Mouse (Mus musculus): ENCODE data around the gene Tnik. TPM values are rescaled to one million over a fixed set of nuclear protein-coding genes. Genes with fewer than 3 reads are reported as not detected.

Gene Tnik
- polyA plus RNA-seq, 1 experiment from 2014 or later = 29.8 TPM

DNA sequence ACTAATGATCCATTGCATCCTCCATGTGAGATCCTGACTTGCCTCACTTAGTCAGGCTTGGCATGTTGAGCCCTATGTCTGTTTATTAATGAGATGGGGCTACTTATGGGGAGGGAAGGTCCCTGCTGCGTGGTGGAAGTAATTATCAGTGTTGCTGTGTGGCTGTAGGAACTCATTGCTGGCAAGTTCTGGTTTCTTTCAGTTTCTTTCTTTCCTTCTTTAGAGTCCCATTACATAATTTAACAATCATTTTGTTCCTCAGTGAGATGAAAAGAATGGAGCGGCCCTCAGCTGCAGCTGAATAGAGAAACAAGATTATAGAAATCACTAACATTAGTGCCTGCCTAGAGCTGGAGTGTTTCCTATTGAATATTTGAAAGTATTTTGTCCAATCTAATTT, 263.7 kb downstream of the Tnik start:
- H3K27ac ChIP-seq (ENCODE audit: low read length) = no peak overlapping the region
- no peaks in the 10 kb centered on the region for H3K27me3 ChIP-seq (ENCODE audit: control insufficient read depth, insufficient read depth, low read length)
- H3K4me2 ChIP-seq (replicated peaks; ENCODE audit: low read depth, low read length) = no peak overlapping the region
- peaks cover 5% of the 10 kb centered on the region; the same call in 1 of the 2 replicates for H3K4me1 ChIP-seq (ENCODE audit: control insufficient read depth, insufficient read depth, low read length)
- H3K36me3 ChIP-seq (ENCODE audit: control insufficient read depth, insufficient read depth, low read length) = no peaks in the 10 kb centered on the region
- no peak for ATAC-seq (ENCODE audit: insufficient number of reproducible peaks, insufficient read depth, low FRiP score, low read depth)
- H3K9ac ChIP-seq (replicated peaks; ENCODE audit: low read depth, low read length) = no peak overlapping the region
- H3K9me3 ChIP-seq (ENCODE audit: control insufficient read depth, low read depth, low read length) = no peaks in the 10 kb centered on the region
- H3K4me3 ChIP-seq (ENCODE audit: low read depth, low read length) = no peak overlapping the region
- 56% methylated on average over 2 of the region's 2 CpGs for WGBS

DNA sequence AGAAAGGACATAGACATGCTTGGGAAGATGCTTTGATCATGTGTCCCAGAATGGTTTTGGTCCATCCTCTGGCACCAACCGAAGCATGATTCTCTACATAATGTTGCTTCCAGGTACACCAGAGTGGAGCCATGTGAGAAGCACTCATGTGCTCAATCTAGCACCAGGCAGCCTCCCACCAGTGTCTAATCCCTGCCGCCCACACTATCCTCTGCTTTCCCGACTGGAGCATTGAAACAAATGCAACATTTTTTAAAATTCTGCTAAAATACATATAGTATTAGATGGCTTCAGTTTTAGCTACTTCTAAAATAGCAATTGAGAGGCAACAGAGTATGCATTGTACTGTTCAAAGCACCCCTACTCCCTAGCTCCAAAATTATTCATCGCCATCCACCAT, 264.2 kb downstream of the Tnik start:
- WGBS = 94% methylated on average over 4 of the region's 4 CpGs

DNA sequence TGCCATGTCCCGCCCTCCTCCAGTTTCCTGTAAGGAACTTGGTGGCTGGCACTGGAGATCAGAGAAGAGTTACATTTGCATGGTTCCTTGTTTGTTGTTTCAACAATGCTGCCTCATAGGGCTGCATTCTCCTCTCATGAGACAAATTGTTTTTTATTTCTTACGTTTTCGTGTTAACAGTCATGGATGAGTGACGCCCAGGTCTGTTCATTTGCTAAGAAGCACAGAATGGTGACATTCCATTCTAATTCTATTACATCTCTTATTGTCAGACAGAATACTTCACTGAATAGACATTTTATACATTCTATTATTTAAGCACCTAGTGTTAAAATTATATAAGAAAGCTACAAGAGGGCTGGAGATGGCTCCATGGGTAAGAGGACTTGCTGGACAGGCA, 266.5 kb downstream of the Tnik start:
- no peak overlapping the region for H3K27ac ChIP-seq (ENCODE audit: low read length)
- ATAC-seq (ENCODE audit: insufficient number of reproducible peaks, insufficient read depth, low FRiP score, low read depth) = no peak
- WGBS = 84% methylated on average over 4 of the region's 4 CpGs
- no peaks in the 10 kb centered on the region for H3K27me3 ChIP-seq (ENCODE audit: control insufficient read depth, insufficient read depth, low read length)
- H3K36me3 ChIP-seq (ENCODE audit: control insufficient read depth, insufficient read depth, low read length) = no peaks in the 10 kb centered on the region
- H3K4me1 ChIP-seq (ENCODE audit: control insufficient read depth, insufficient read depth, low read length) = no peaks in the 10 kb centered on the region
- no peak overlapping the region for H3K4me3 ChIP-seq (ENCODE audit: low read depth, low read length)
- no peak overlapping the region for H3K9ac ChIP-seq (replicated peaks; ENCODE audit: low read depth, low read length)
- H3K9me3 ChIP-seq (ENCODE audit: control insufficient read depth, low read depth, low read length) = no peaks in the 10 kb centered on the region
- no peak overlapping the region for H3K4me2 ChIP-seq (replicated peaks; ENCODE audit: low read depth, low read length)

More for the DNA sequence above, 264.2 kb downstream of the Tnik start:
- no peak overlapping the region for H3K4me3 ChIP-seq (ENCODE audit: low read depth, low read length)
- H3K36me3 ChIP-seq (ENCODE audit: control insufficient read depth, insufficient read depth, low read length) = no peaks in the 10 kb centered on the region
- no peak overlapping the region for H3K9ac ChIP-seq (replicated peaks; ENCODE audit: low read depth, low read length)
- no peak overlapping the region for H3K4me2 ChIP-seq (replicated peaks; ENCODE audit: low read depth, low read length)
- no peak overlapping the region for H3K27ac ChIP-seq (ENCODE audit: low read length)
- peaks cover 5% of the 10 kb centered on the region; the same call in 1 of the 2 replicates for H3K4me1 ChIP-seq (ENCODE audit: control insufficient read depth, insufficient read depth, low read length)
- H3K27me3 ChIP-seq (ENCODE audit: control insufficient read depth, insufficient read depth, low read length) = no peaks in the 10 kb centered on the region
- H3K9me3 ChIP-seq (ENCODE audit: control insufficient read depth, low read depth, low read length) = no peaks in the 10 kb centered on the region
- ATAC-seq (ENCODE audit: insufficient number of reproducible peaks, insufficient read depth, low FRiP score, low read depth) = no peak

DNA sequence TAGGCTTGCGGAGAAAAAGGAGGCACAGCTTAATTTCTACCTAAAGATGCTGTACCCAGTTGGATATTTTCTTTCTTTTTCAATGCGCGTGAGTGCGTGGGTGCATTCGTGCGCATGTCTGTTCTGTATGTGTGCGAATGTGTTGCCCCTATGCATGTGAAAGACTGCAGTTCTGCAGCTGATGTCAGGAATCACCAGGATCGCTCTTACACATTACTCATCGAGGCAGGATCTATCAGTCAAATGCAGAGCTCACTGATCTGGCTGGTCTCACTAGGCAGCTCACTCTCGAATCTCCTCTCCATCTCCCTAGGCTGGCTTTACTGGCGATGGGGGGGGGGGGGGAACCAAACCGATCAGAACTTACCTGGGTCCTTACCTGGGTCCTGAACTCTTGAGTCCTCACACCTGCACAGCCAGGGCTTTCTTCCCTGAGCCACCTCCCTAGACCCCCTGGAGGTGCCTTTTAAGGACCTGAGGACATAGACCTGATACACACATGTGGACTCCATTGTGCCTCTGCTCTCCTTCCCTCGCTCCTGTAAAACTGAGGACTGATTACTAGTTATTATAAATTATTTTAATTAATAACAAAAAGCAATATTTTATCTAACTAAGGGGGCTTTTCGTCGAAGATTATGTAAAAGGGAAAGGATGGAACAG, 268.4 kb downstream of the Tnik start:
- H3K27me3 ChIP-seq (ENCODE audit: control insufficient read depth, insufficient read depth, low read length) = no peaks in the 10 kb centered on the region
- H3K4me2 ChIP-seq (replicated peaks; ENCODE audit: low read depth, low read length) = no peak overlapping the region
- no peak for ATAC-seq (ENCODE audit: insufficient number of reproducible peaks, insufficient read depth, low FRiP score, low read depth)
- WGBS = 69% methylated on average over 15 of the region's 15 CpGs
- H3K27ac ChIP-seq (ENCODE audit: low read length) = no peak overlapping the region
- H3K4me3 ChIP-seq (ENCODE audit: low read depth, low read length) = no peak overlapping the region
- H3K9ac ChIP-seq (replicated peaks; ENCODE audit: low read depth, low read length) = no peak overlapping the region
- no peaks in the 10 kb centered on the region for H3K9me3 ChIP-seq (ENCODE audit: control insufficient read depth, low read depth, low read length)
- no peaks in the 10 kb centered on the region for H3K36me3 ChIP-seq (ENCODE audit: control insufficient read depth, insufficient read depth, low read length)
- no peaks in the 10 kb centered on the region for H3K4me1 ChIP-seq (ENCODE audit: control insufficient read depth, insufficient read depth, low read length)

DNA sequence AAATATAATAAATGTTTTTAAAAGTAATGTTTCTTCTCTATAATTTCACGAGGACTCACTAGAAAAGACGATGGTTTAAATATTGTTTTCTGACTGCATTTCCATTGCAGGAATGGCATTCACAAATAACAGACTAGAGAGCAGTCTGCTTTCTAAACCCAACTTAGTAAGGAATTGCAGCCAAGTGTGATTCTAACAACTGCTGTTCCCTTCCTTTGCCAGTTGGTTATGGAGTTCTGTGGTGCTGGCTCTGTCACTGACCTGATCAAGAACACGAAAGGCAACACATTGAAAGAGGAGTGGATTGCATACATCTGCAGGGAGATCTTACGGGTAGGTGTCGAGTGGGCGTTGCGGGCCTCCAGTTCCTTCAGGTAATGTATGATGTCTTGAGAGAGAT, 269.7 kb downstream of the Tnik start:
- Histone ChIP-seq H3K4me2 (replicated peaks; ENCODE audit: low read depth, low read length) (no peak overlapping the region), H3K9me3 (ENCODE audit: control insufficient read depth, low read depth, low read length) (no peaks in the 10 kb centered on the region), H3K36me3 (ENCODE audit: control insufficient read depth, insufficient read depth, low read length) (no peaks in the 10 kb centered on the region), H3K9ac (replicated peaks; ENCODE audit: low read depth, low read length) (no peak overlapping the region), H3K27ac (ENCODE audit: low read length) (no peak overlapping the region), H3K4me3 (ENCODE audit: low read depth, low read length) (no peak overlapping the region), H3K4me1 (ENCODE audit: control insufficient read depth, insufficient read depth, low read length) (no peaks in the 10 kb centered on the region), H3K27me3 (ENCODE audit: control insufficient read depth, insufficient read depth, low read length) (no peaks in the 10 kb centered on the region)
- 91% methylated on average over 7 of the region's 7 CpGs for WGBS
- no peak for ATAC-seq (ENCODE audit: insufficient number of reproducible peaks, insufficient read depth, low FRiP score, low read depth)

DNA sequence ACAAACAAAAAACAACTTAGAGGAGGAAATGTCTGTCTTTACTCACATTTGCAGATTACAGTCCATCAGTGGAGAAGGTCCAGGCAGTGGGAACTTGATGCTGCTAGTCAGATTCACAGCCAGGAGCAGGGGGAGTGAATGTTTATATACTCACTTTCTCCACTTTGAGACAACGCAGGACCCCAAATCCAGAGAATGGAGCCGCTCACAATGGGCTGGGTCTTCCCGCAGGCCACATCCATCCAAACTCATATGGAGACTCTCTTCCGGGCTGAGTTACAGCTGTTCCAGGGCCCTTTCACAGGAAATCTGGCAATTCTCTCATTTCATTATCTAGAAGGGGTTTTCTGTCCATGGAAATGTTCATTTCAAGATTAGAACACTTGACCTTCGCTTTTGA, 277.1 kb downstream of the Tnik start:
- Histone ChIP-seq H3K4me1 (ENCODE audit: control insufficient read depth, insufficient read depth, low read length) (no peaks in the 10 kb centered on the region), H3K36me3 (ENCODE audit: control insufficient read depth, insufficient read depth, low read length) (no peaks in the 10 kb centered on the region), H3K27me3 (ENCODE audit: control insufficient read depth, insufficient read depth, low read length) (no peaks in the 10 kb centered on the region), H3K9me3 (ENCODE audit: control insufficient read depth, low read depth, low read length) (no peaks in the 10 kb centered on the region), H3K9ac (replicated peaks; ENCODE audit: low read depth, low read length) (no peak overlapping the region), H3K4me3 (ENCODE audit: low read depth, low read length) (no peak overlapping the region), H3K27ac (ENCODE audit: low read length) (no peak overlapping the region), H3K4me2 (replicated peaks; ENCODE audit: low read depth, low read length) (no peak overlapping the region)
- 52% methylated on average over 5 of the region's 5 CpGs for WGBS
- no peak for ATAC-seq (ENCODE audit: insufficient number of reproducible peaks, insufficient read depth, low FRiP score, low read depth)

DNA sequence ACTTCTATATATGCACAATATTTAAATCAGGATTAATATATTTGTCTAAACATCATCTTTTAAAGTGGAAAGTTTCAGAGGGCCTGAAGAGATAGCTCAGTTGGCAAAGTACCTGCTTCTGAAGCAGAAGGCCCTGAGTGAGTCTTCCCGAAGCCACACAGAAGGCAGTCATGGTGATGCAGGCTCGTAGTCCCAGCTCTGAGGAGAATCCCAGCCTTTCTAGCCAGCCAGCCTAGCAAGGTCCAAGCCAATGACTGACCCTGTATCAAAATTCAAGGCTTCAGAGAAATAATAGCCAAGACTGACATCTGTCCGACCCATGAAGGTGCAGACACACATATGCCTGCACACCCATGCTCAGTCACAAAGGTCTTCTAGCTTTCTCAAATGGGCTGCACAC, 279.9 kb downstream of the Tnik start:
- 96% methylated on average over 3 of the region's 3 CpGs for WGBS
- Histone ChIP-seq H3K36me3 (ENCODE audit: control insufficient read depth, insufficient read depth, low read length) (no peaks in the 10 kb centered on the region), H3K4me3 (ENCODE audit: low read depth, low read length) (no peak overlapping the region), H3K27ac (ENCODE audit: low read length) (no peak overlapping the region), H3K9me3 (ENCODE audit: control insufficient read depth, low read depth, low read length) (no peaks in the 10 kb centered on the region), H3K4me1 (ENCODE audit: control insufficient read depth, insufficient read depth, low read length) (no peaks in the 10 kb centered on the region), H3K9ac (replicated peaks; ENCODE audit: low read depth, low read length) (no peak overlapping the region), H3K27me3 (ENCODE audit: control insufficient read depth, insufficient read depth, low read length) (no peaks in the 10 kb centered on the region), H3K4me2 (replicated peaks; ENCODE audit: low read depth, low read length) (no peak overlapping the region)
- ATAC-seq (ENCODE audit: insufficient number of reproducible peaks, insufficient read depth, low FRiP score, low read depth) = no peak

DNA sequence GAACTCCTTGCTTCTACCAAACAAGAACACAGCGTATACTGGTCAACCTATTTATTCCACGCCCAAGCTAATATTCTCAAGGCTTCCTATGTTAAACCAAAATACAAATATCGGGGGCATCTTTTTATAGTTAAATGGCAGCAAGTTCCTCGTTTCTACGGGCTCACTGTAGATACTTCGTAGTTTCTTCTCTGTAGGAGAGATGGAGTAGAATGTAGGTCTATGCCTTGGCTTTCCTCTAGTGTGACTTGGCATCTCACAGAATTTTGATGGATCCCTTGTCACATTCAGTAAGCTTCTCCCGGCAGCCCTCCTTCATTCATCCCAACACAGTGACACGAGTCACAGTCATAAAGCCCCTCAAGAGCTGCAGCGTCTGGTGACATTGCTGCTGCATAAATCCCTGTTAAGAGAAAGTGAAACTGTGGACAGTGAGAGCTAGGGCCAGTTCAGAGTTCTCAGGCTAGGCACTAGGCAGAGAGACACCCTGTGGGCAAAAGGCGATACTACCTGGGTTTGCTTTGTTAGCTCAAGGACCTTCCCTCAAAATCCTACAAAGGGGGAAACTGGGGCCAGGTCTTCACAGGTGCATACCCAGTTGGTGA, 280.5 kb downstream of the Tnik start:
- H3K4me1 ChIP-seq (ENCODE audit: control insufficient read depth, insufficient read depth, low read length) = no peaks in the 10 kb centered on the region
- ATAC-seq (ENCODE audit: insufficient number of reproducible peaks, insufficient read depth, low FRiP score, low read depth) = no peak
- no peaks in the 10 kb centered on the region for H3K9me3 ChIP-seq (ENCODE audit: control insufficient read depth, low read depth, low read length)
- H3K4me2 ChIP-seq (replicated peaks; ENCODE audit: low read depth, low read length) = no peak overlapping the region
- H3K27ac ChIP-seq (ENCODE audit: low read length) = no peak overlapping the region
- H3K36me3 ChIP-seq (ENCODE audit: control insufficient read depth, insufficient read depth, low read length) = no peaks in the 10 kb centered on the region
- WGBS = 74% methylated on average over 10 of the region's 10 CpGs
- H3K9ac ChIP-seq (replicated peaks; ENCODE audit: low read depth, low read length) = no peak overlapping the region
- H3K4me3 ChIP-seq (ENCODE audit: low read depth, low read length) = no peak overlapping the region
- H3K27me3 ChIP-seq (ENCODE audit: control insufficient read depth, insufficient read depth, low read length) = no peaks in the 10 kb centered on the region

All from stomach, embryonic 14.5 days (tissue).